Mouse (Mus musculus) stomach, adult 2 months (tissue): Measurements from ENCODE around the gene Flrt3. TPM values are rescaled to one million over a fixed set of nuclear protein-coding genes. Genes with fewer than 3 reads are reported as not detected.

ENCODE experiments used
- polyA plus RNA-seq: library from polyadenylated mRNA; depleted of rRNA; stranded (reverse); fragments of >200 nt; gene quantifications from 2 replicates; pipeline ENCODE4 v1.2.3, GENCODE M21; 2012; rRNA removed

Flrt3 gene
- 0.15 and 0.37 TPM in 2 replicates for polyA plus RNA-seq

GRCm38 (mm10) chr2:140670963-140671702 is at the start of gene Flrt3:
TSS of gene Flrt3 (minus strand) at chr2:140671469.

